Mouse (Mus musculus) gastrocnemius, adult 18-20 months (tissue): Measurements from ENCODE around the gene Fgfrl1. TPM values are rescaled to one million over a fixed set of nuclear protein-coding genes. Genes with fewer than 3 reads are reported as not detected.

Source experiments
- DNase-seq: peaks from one replicate; pipeline ENCODE4 v3.0.0; 2021; ENCODE audit warnings: low spot score
- total RNA-seq, 2 experiments: library from RNA; stranded (reverse); gene quantifications; 2 replicates each; pipeline ENCODE4 v1.2.3; 2021

The Fgfrl1 gene
- total RNA-seq, 2 experiments from 2014 or later: 23.3 to 29.9 TPM

DNA sequence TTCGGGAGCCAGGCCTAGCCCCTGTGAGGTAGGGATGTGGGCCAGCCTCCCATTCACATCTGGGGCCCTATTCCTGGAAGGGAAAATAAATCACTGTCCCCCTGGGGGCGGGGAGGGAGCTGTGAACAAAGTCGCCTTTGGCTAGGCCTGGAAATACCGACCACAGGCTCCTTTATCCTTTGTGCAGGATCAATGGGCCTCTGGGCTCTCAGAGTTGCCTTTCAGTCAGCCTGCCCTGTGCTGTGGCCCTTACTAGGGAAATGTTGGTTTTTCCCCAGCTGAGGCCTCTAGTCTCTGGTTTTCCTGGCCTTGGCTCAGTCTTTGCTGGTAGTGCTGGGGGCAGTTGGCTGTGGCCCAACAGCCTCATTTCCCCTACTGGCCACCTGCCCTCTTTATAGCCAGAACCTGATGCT lies 5.2 kb downstream of the Fgfrl1 start:
- no peak for DNase-seq

DNA sequence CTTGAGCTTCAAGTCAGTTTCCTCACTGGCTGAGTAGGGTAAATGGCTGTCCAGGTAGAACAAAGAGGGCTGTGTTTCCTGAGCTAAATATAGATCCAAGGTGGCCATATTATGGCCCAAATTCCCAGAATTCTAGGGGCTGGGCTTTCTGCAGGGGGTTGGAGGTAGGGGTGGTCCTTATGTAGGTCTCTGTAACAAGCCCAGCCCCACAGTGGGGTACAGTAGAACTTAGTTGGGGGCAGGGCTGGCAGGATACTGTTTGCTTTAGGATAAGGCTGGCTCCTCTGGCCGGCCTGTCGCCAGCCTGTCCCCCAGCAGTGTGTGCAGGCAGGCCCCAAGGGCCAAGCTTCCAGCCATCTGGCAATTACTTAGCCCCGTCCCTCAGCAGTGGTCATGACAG lies 8.2 kb downstream of the Fgfrl1 start:
- no peak for DNase-seq

DNA sequence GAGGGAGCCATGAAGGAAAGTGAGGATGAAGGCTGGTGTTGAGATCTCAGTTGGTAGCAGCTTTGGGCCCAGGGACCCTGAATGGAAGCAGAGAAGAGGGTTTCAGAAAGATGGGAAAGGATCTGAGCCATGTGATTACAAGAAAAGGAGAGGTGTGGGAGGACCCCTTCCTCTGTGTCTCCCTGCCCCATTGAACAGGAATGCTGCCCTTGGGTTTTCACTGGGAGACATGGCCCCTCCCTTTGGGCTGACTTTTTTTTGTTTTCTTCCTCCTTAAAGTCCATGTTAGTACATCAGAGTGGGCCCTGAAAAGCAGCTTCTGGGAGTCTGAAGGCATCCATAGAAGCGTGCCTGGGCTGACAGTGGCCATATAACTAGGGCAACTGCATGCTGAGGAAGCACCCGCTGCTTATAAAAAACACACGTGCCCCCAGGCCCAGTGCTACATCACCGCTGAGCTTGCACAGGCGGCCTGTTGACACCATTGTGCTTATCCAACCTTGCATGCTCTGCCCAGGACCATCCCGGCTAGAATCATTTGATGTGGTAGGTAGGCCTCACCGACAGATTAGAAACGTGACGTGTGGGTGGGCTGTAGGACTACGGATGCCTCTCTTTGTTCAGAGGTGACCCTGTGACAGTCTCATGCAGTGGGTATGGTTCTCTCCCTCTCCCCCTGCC lies 9.3 kb downstream of the Fgfrl1 start:
- no peak for DNase-seq

DNA sequence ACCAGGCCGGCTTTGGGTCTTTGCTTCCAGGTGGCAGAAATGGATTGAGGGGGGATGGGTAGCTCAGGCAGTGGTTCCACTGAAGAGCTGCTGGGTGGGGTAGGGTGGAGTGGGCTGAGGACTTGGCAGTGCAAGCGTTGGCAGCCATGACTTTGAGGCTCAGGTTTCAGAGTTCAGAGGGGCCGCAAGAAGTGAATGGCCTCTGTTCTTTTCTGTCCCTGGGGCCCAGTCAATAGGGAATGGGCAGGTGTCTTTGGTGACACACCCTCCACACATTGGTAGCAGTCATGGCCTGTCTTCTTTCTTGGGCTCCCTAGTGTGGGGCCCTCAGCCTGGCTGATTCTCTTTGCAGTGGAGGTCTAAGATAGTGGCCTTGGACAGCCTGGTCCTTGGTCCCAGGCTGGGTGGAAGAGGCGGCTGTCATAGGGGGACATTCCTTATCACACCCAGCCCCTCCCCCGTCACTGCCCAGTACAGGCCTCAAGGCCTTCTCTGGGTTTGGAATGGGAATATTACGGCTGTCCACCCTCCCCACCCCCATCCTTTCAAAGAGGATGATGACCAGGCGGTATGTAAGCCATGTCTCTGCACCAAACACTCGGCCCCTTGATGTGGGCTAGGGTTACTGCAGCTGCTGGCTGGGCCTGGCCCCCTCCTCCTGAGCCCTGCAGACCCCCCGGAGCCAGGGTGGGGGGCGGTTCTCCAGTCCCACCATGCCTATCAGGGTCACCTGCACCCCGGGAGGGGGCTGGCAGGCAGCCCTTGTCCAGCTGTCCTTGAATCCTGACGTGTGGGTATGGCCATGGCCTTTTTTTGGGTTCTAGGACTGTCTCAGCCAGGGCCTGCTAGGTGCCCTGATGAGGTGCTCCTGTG lies 11.8 kb downstream of the Fgfrl1 start:
- no peak for DNase-seq

DNA sequence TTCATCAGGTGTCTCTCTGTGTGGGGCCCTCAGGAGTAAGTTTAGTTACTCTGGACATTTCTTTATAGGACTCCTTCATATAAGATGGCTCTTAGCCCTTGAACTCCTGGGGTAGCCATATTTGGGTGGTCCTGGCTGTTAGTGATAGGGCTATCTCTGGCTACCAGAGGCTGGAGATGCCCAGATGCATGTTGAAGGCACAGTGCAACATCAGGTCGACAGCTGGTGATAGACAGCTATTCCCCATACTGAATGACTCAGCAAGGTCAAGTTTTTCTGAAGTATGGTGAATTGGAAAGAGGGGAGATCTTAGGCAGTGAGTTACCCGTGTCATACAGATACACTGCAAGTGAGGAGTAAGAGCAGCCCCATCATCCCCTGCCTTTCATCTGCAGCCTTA lies 15.6 kb downstream of the Fgfrl1 start:
- no peak for DNase-seq

DNA sequence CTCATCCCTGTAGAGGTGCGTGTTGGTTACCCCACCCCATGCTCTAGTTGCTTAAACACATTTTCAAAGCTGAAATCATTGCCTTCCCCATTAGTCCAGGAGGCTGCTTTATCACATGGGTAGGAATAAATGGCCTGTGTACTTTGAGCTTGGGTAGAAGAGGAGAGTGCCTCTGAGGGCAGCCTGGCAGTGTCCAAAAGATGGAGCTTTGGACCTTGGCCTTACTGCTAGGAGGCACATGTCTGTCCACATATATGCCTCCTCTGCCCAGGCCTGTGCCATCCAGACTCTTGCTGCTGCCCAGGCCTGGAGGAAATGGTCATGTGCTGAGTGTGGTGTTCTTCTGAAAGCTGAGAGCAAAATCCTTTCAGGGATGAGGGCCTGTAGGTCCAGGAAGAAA lies 16.2 kb downstream of the Fgfrl1 start:
- no peak for DNase-seq

DNA sequence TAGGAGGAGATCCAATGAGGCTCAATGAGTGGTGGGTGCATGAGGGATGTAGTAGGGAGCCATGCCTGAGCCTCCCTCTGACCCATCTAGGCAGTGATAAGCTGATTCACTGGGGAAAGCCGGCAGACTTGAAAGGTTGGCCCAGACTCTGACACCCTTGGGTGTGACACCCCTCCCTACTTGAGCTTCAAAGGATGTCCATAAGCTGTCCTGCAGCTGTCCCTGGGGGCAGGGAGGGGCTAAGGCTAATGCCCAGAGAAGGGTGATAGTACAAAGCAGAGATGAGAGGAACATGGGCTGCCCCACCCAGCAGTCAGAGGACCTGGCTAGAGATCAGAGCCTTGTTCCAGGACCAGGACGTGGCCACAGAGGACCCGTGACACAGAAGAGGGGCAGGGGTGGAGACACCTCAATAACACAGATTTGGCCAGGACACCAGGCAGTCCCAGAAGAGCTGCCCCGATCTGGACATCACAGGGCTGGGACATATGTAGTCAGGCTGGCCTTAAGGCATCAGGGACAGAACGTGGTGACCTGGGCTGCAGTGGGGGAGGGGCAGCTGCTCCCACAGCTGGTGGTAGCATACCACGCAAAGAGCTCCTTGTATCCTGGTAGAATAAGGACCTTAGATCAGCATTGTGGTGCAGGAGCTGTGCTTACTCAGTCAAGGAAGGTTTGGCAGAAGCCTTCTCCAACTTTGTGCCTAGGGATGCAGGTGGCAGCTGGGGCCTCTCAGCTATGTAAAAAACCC lies 17.0 kb downstream of the Fgfrl1 start:
- DNase-seq: no peak

DNA sequence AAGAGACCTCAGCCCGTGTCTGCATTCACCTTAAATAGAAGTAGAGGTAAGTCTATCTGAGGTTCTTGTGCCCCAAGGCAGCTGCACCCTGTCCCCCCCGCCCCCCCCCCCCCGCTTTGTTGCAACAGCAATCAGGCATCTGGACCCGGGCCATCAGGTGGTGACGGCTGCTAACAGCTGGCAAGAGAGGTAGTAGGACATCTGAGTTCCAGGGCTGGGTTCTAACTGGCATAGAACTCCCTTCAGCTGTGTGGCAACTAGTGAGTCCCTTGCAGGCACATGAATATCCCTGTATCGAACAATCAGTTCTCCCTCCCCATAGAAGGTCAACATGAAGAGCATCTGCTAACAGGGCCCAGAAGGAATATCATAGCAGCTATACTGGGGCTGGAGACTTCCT lies 19.8 kb downstream of the Fgfrl1 start:
- no peak for DNase-seq

DNA sequence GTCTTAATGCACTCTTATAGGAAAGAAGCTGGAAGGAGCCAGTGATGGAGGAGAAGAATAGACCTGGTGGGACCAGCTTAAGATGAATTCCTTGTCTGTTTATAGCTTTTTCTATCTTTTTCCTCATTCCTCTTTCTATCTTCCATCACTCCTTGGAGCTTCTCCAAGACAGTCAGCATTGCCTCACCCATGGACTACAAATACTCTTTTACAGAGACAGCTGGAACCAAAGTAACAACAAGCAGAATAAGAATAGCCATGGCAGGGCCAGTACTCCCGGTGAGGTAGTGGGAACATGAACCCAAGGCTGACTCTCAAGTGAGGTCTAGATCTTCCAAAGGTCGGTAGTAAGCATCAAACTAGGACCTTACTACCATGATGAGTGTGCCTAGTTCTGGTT lies 20.9 kb downstream of the Fgfrl1 start:
- DNase-seq: no peak

DNA sequence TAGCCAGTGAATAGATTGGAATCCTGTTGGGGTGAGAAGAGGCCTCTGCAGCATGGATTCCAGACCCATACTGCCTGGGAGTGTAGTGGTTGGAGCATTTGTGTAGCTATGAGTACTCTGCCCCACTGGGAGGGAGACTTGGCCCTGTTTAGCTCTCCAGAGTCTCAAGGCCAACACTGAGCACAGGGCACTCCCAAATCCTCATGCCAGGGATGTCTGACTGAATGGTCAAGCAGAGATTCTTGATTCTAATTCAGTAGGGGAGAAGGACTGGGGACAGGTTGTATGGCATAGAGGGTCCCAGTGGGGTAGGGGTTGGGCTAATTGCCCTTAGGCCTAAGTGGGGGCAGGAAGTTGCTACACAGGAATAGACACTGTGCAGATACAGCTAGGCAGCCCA lies 21.5 kb downstream of the Fgfrl1 start:
- DNase-seq: no peak

DNA sequence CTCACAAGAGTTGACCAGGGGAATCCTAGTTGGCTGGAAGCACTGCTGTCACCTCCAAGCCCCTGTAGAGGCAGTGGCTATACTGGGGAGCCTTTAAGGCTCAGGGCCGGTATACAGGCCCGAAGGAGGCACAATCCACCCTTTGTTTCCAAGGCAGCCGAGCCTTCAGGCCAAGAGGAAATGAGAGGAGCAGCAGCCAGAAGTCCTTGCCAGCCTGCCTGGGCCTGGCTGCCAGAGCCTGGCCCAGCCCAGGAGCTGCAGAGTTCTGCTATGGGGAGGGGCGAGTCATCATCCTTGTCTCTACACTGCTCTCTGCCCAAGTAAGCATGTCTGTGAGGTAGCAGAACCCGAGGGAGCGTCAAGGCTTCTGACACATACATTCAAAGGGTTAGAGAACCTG lies 22.0 kb downstream of the Fgfrl1 start:
- DNase-seq: no peak

DNA sequence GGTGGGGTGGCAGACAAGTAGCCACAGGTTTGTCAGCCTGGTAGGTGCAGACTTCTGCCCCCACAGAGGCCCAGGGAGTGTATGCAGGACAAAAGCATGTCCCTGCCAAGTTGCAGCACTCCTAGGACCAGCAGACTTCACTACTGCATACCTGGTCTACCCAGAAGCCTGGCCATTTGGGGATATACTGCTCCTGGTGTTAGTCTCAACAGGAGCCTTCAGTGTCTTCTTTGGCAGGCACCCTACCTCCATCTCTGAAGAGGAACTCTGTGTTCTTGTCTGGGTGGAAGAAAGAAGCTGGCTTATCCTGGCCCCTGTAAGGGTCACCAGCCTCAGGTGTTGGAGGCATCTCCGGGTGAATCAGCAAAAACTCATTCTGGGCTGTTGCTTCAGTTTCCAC lies 23.8 kb downstream of the Fgfrl1 start:
- DNase-seq: no peak

DNA sequence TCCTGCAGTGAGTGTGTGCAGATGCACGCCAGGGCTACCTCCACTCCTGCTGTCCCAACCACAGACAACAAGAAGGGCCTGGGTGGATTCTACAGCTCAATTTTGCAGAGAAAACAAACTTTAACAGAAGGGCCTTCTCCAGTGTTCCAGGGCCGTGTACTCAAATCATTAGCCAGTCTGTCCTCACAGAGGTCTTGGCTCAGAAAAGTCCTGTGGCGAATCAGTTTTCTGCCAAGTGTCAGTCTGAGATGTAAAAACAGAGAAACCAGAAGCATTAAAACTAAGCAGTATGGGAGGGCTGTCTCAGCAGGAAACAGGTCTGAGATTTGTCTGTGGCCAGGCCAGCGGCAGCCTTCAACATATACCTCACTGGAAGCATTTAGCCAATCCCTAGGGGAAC lies 25.9 kb downstream of the Fgfrl1 start:
- no peak for DNase-seq

DNA sequence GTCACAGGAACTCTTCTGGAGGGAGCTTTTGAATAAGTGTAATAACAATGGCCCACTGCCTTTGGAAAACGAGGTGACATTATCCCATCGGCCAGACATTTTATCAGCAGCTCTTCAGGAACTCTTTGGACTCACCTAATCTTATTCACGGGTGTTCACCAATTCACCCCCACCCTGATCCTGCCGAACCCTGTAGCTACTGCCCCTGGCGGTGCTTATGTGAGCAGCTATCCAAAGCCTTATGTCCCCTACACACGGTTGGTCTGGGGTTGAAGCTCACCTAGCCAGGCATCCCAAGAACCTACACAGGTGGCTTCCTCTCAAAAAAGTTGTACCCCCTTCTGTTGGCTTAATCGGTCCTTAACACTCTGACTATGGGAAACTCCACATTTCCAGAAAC lies 27.6 kb downstream of the Fgfrl1 start:
- DNase-seq: no peak

DNA sequence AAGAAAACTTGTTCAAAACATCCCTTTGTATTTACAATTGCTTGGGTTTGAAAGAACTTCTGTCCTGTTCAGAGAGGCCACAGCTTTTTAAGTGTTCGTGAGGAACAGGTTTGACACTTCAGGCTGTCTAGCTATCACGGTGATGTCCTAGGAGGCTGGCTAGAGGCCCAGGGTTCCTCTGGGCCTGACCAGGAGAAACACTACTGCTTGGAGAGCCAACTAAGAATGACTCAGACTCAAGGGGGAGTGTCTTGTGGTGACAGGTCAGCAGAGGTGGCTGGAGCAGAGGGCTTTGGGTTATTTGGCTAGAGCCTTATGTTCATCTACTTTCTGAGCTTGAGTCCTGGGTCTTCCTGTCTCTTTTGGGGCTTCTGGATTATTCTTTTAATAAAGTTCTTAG lies 31.8 kb downstream of the Fgfrl1 start:
- no peak for DNase-seq

DNA sequence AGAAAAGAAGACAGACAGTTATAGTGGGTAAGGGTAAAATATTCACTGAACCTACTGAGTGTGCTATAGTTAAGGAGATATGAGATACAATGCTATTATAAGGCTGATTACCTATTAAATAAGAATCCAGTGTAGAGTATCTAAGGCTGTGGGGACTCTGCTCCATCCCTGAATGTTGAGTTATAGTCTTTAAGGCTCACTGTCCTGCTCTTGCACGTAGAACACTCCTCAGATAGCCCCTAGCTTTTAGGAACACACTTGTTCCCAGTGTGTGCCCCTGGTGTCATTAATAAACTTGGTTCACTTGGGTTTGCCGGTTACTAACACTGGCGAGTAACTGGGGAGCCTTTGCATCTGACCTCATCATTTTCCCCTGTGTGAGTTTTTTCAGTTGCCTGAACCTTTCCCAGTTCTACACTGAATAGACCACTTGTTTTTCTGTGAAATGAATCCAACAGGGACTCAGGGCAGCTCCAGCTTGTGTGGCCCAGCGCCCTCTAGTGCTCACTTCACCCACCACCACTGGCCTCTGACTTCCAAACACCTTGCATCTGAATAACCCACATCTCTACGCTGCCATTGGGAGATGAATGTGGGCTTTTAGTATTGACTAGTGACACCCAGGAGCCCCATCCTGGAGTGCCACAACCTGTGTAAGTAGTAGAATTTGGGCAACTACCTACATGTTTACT lies 34.5 kb downstream of the Fgfrl1 start:
- DNase-seq: peak; percentile 62

DNA sequence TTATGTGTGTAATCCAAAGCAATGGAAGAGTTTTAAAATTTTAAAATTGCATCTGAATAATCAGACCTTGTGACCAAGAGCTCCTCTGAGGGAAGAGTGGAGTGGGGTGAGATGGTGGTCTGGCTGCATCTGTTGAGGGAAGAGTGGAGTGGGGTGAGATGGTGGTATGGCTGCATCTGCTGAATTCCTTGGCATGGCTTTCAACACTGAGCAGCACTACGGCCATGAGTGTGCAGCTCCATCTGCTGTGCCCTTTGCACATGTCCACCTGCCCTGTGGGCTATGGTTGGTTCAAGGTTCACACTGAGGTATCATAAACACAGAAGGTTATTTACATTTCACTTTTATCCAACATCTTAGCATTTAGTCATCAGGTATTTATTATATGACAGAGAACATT lies 35.2 kb downstream of the Fgfrl1 start:
- DNase-seq: no peak

DNA sequence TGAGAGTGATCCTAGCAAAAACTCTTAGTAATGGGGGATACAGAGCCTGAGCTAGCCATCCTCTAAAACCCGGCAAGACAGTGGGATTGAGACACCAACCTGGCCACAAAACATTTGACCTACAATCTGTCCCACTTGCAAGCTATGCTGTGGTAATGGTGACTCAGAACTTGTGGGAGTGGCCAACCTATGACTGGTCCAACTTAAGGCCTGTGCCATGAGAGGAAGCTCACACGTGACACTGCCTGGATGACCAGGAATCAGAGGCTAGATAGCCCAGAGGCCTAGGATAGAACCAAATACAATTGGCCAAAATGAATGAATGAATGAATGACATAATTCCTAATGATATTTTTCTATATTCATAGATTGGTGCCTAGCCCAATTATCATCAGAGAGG lies 49.7 kb downstream of the Fgfrl1 start:
- DNase-seq: no peak

DNA sequence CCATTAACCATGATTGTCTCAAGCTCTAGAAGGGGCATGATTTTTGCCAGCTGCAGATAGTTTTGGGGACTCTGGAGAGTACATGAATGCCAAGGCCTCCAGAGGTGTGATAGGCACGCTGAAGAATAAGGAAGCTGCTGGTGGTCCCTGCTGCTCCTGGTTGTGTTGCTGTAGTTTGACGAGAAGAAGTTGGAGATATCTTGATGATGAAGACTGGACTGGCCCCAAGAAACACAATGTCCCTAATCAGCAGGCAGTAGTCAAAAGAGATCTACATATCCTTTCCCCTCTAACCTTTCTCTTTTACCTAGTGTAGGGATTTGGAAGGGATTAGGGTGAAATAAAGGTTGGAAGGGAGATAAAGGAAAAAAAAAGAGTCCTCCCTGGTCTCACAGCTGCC lies 50.4 kb downstream of the Fgfrl1 start:
- no peak for DNase-seq

DNA sequence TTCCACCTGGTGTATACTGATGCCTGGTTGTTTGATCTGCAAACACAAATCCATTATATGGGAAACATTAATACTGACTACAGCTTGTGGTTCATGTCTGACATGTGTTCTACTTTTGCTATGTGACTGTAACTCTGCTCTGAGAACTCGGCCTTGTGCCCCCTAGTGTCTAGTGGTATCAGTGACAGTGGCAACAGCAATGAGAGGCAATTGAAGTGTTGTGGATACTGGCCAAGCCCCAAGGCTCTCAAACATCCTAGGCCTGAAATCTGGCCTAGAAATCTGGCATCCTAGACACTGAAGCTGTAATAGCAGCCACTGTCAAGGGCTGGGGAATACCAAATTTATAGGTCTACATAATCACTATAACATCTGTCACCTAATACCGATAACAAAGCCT lies 51.7 kb downstream of the Fgfrl1 start:
- DNase-seq: no peak

DNA sequence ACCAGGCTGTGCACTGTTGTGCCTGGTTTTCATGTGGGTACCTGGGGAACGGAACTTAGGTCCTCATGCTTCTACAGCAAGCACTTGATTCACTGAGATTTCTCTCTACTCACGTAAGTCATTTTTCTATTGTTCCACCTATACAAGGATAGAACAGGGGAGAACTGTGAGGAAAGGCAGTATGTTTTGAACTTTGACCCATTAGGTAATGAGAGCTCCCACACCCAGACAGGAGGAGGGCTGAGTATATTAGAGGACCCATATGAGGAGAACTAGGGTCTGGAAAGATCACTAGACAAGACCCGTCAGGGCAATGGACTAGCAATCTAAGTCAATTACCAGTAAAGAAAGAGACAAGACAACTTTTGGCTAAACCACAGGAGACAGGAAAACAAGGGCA lies 52.4 kb downstream of the Fgfrl1 start:
- DNase-seq: no peak
